8 mouse cellular contexts compared by ENCODE assay signal in genomic region chr15:97825941-97826587, GRCm38 (mm10). TPM values are rescaled to one million over a fixed set of nuclear protein-coding genes. Genes with fewer than 3 reads are reported as not detected.
DNase-seq lines count a peak whose midpoint lies in the region; ATAC-seq and TF ChIP-seq lines count a peak whose summit lies in the region.

No protein-coding gene starts in this region.

- H3K4me3 ChIP-seq in heart, postnatal 0 days (ENCODE audit: low read depth, low read length), result peak overlapping the region; percentile 42; the same call in 1 of the 2 replicates
- H3K4me3 ChIP-seq in MEL (ENCODE audit: control insufficient read depth in 1 of 2, insufficient read depth in 1 of 2, low read depth in 2 of 2, low read length in 2 of 2), result peak overlapping the region; percentile 15 to 38; a peak in 3 of 4 replicates
- H3K4me3 ChIP-seq in hindbrain, embryonic 14.5 days (replicated peaks; ENCODE audit: low read length), result no peak overlapping the region
- no peak overlapping the region for H3K4me3 ChIP-seq in midbrain, embryonic 14.5 days (replicated peaks; ENCODE audit: low read depth, low read length)

- TF ChIP-seq POLR2A in MEL (IDR thresholded peaks at IDR 0.05; ENCODE audit: control insufficient read depth in 1 of 2, insufficient read depth in 1 of 2, low read depth in 1 of 2, low read length in 2 of 2, poor library complexity in 1 of 2), result no peak

- H3K27ac ChIP-seq in heart, postnatal 0 days (ENCODE audit: low read depth), result peak overlapping the region; percentile 81
- H3K27ac ChIP-seq in MEL (ENCODE audit: control insufficient read depth, low read depth, low read length), result peak overlapping the region; percentile 82
- H3K27ac ChIP-seq in hindbrain, embryonic 14.5 days, result no peak overlapping the region
- no peak overlapping the region for H3K27ac ChIP-seq in midbrain, embryonic 14.5 days (replicated peaks; ENCODE audit: low read depth, low read length)

- H3K9ac ChIP-seq in heart, postnatal 0 days (replicated peaks; ENCODE audit: low read depth, low read length), result peak overlapping the region; percentile 45; the same call in 1 of the 2 replicates
- peak overlapping the region; percentile 50 for H3K9ac ChIP-seq in MEL (ENCODE audit: control insufficient read depth, low read depth, low read length, poor library complexity, severe bottlenecking)
- H3K9ac ChIP-seq in hindbrain, embryonic 14.5 days, result peak overlapping the region; percentile 32; the same call in 1 of the 2 replicates
- H3K9ac ChIP-seq in midbrain, embryonic 14.5 days (replicated peaks; ENCODE audit: low read length), result peak overlapping the region; percentile 23; the same call in 1 of the 2 replicates

- H3K79me2 ChIP-seq in MEL (ENCODE audit: control insufficient read depth, insufficient read depth, low read length, poor library complexity), result peaks cover 93% of the 10 kb centered on the region

- TF ChIP-seq CTCF in heart, postnatal 0 days (IDR thresholded peaks at IDR 0.05; ENCODE audit: low read depth), result no peak
- no peak for TF ChIP-seq CTCF in MEL (IDR thresholded peaks at IDR 0.05 in 2 of 3, conservative IDR thresholded peaks at IDR 0.05 in 1 of 3; ENCODE audit: control insufficient read depth in 1 of 3, insufficient read depth in 1 of 3, low read depth in 2 of 3, low read length in 3 of 3, poor library complexity in 1 of 3, severe bottlenecking in 1 of 3)

- DNase-seq in heart, postnatal 0 days (ENCODE audit: low spot score), result no peak
- DNase-seq in heart, adult 9 months (ENCODE audit: low spot score in 2 of 2), result no peak
- DNase-seq in MEL (ENCODE audit: low read depth, low spot score), result peak; percentile 60
- no peak for DNase-seq in hindbrain, embryonic 14.5 days (ENCODE audit: low spot score)
- peak; percentile 40 for DNase-seq in midbrain, embryonic 14.5 days
- DNase-seq in cerebellum, adult 11-12 months, result no peak
- DNase-seq in layer of hippocampus, postnatal 10 days (ENCODE audit: low spot score in 2 of 2), result no peak

- peak overlapping the region; percentile 64 for H3K4me2 ChIP-seq in heart, postnatal 0 days (ENCODE audit: low read depth, low read length)
- H3K4me2 ChIP-seq in hindbrain, embryonic 14.5 days (replicated peaks), result peak overlapping the region; percentile 41
- H3K4me2 ChIP-seq in midbrain, embryonic 14.5 days (ENCODE audit: low read length), result peak overlapping the region; percentile 38

- peaks cover 7% of the 10 kb centered on the region; the same call in 1 of the 2 replicates for H3K36me3 ChIP-seq in heart, postnatal 0 days (replicated peaks; ENCODE audit: control insufficient read depth, insufficient read depth, low read length)
- H3K36me3 ChIP-seq in MEL (ENCODE audit: control insufficient read depth in 1 of 2, insufficient read depth in 2 of 2, low read length in 2 of 2), result peaks cover 56 to 83% of the 10 kb centered on the region in 2 experiments
- 0 out of 2 replicates have a peak, but pooled peaks cover 4% of the 10 kb centered on the region for H3K36me3 ChIP-seq in hindbrain, embryonic 14.5 days (replicated peaks; ENCODE audit: control insufficient read depth, insufficient read depth)
- H3K36me3 ChIP-seq in midbrain, embryonic 14.5 days (ENCODE audit: control insufficient read depth, insufficient read depth, low read length), result 0 out of 2 replicates have a peak, but pooled peaks cover 2% of the 10 kb centered on the region

- H3K9me3 ChIP-seq in heart, postnatal 0 days (replicated peaks; ENCODE audit: control insufficient read depth, low read length), result no peaks in the 10 kb centered on the region
- H3K9me3 ChIP-seq in MEL (replicated peaks; ENCODE audit: insufficient read depth, low read length), result no peaks in the 10 kb centered on the region
- H3K9me3 ChIP-seq in hindbrain, embryonic 14.5 days (ENCODE audit: control insufficient read depth, low read length), result no peaks in the 10 kb centered on the region
- no peaks in the 10 kb centered on the region for H3K9me3 ChIP-seq in midbrain, embryonic 14.5 days (ENCODE audit: control insufficient read depth, low read length)

- no peak for ATAC-seq in heart, postnatal 0 days (ENCODE audit: insufficient read depth, low read depth)
- no peak for ATAC-seq in hindbrain, embryonic 14.5 days (ENCODE audit: low FRiP score)
- no peak for ATAC-seq in midbrain, embryonic 14.5 days (ENCODE audit: low FRiP score, low TSS enrichment)
- ATAC-seq in erythroid progenitor cell, adult 5-6 weeks (replicated peaks; ENCODE audit: low FRiP score, poor library complexity, severe bottlenecking), result no peak

- 55% methylated on average over 12 of the region's 12 CpGs for WGBS in heart, postnatal 0 days
- WGBS in hindbrain, embryonic 14.5 days, result 40% methylated on average over 12 of the region's 12 CpGs
- 39% methylated on average over 12 of the region's 12 CpGs for WGBS in midbrain, embryonic 14.5 days

- TF ChIP-seq RAD21 in MEL (IDR thresholded peaks at IDR 0.05; ENCODE audit: low read depth, low read length), result no peak

- TF ChIP-seq EP300 in heart, postnatal 0 days (IDR thresholded peaks at IDR 0.05; ENCODE audit: low read depth), result no peak
- TF ChIP-seq EP300 in MEL (IDR thresholded peaks at IDR 0.05; ENCODE audit: low read depth in 1 of 2, low read length in 2 of 2), result peak; percentile 72 to 77

- peaks cover 80% of the 10 kb centered on the region for H3K4me1 ChIP-seq in heart, postnatal 0 days (ENCODE audit: control insufficient read depth, insufficient read depth)
- peaks cover 57 to 82% of the 10 kb centered on the region in 2 experiments for H3K4me1 ChIP-seq in MEL (ENCODE audit: control insufficient read depth in 1 of 2, insufficient read depth in 2 of 2, low read length in 2 of 2)
- H3K4me1 ChIP-seq in hindbrain, embryonic 14.5 days (replicated peaks; ENCODE audit: control insufficient read depth, insufficient read depth, low read length), result peaks cover 64% of the 10 kb centered on the region
- peaks cover 65% of the 10 kb centered on the region for H3K4me1 ChIP-seq in midbrain, embryonic 14.5 days (ENCODE audit: control insufficient read depth, insufficient read depth, low read length)

- no peaks in the 10 kb centered on the region for H3K27me3 ChIP-seq in heart, postnatal 0 days (ENCODE audit: control insufficient read depth, insufficient read depth, low read length)
- no peaks in the 10 kb centered on the region for H3K27me3 ChIP-seq in MEL (ENCODE audit: control insufficient read depth in 1 of 2, insufficient read depth in 2 of 2, low read length in 2 of 2)
- H3K27me3 ChIP-seq in hindbrain, embryonic 14.5 days (ENCODE audit: control insufficient read depth, insufficient read depth, low read length), result no peaks in the 10 kb centered on the region
- no peaks in the 10 kb centered on the region for H3K27me3 ChIP-seq in midbrain, embryonic 14.5 days (ENCODE audit: control insufficient read depth, insufficient read depth, low read length)

TF ChIP-seq in MEL, 35 proteins besides CTCF, POLR2A, EP300 and RAD21 (continues in another document):
- TF ChIP-seq MAZ (IDR thresholded peaks at IDR 0.05; ENCODE audit: low read depth, low read length) (peak; percentile 68), SIN3A (IDR thresholded peaks at IDR 0.05; ENCODE audit: low read length) (peak; percentile 69), MEF2A (IDR thresholded peaks at IDR 0.05; ENCODE audit: extremely low read depth, insufficient replicate concordance, low read depth, low read length, poor library complexity, severe bottlenecking) (no peak), NELFE (IDR thresholded peaks at IDR 0.05; ENCODE audit: low read depth, low read length) (no peak), POLR2AphosphoS2 (IDR thresholded peaks at IDR 0.05; ENCODE audit: low read length) (no peak)

RNA-seq across cellular contexts. Expression of gene Hdac7, which starts 18.2 kb away (rescaled TPM):
- total RNA-seq in heart, postnatal 0 days (2014; rRNA removed; ENCODE audit: low replicate concordance), result 34.4 and 36.9 TPM in 2 replicates
- 15.6 TPM in 2 replicates for polyA plus RNA-seq in heart, postnatal 0 days (2015; fragmentation: Nextera tagmentation; extraction: Ambion mirVana)
- 100 and 102 TPM in 2 replicates for total RNA-seq in MEL (2012; rRNA removed)
- 100 to 1,000 TPM in 1 of 2 experiments, not detected in 1; 389 TPM for polyA plus RNA-seq in MEL (2012; ENCODE audit: insufficient read depth in 1 of 2, insufficient read length in 2 of 2, low read depth in 1 of 2, low replicate concordance in 2 of 2, missing spikeins in 1 of 2)
- 23.7 and 28.0 TPM in 2 replicates for polyA plus RNA-seq in hindbrain, embryonic 14.5 days (2014; fragmentation: Nextera tagmentation; extraction: Ambion mirVana)
- polyA plus RNA-seq in midbrain, embryonic 14.5 days (2014; fragmentation: Nextera tagmentation; extraction: Ambion mirVana), result 29.8 and 30.5 TPM in 2 replicates
- total RNA-seq in erythroid progenitor cell, adult 5-6 weeks (2015; ENCODE audit: low replicate concordance), result 15.1 and 26.8 TPM in 2 replicates
- total RNA-seq in erythroid progenitor cell, adult 5-6 weeks (2017; ENCODE audit: low replicate concordance), result 2.4 and 9.8 TPM in 2 replicates
- 10 to 100 TPM; 29.1 to 32.0 TPM for total RNA-seq in layer of hippocampus, postnatal 10 days (2021)

RNA-seq across cellular contexts. Expression of gene Slc48a1, which starts 47.7 kb away (rescaled TPM):
- total RNA-seq in heart, postnatal 0 days (2014; rRNA removed; ENCODE audit: low replicate concordance), result 56.5 and 76.1 TPM in 2 replicates
- 90.9 and 92.1 TPM in 2 replicates for polyA plus RNA-seq in heart, postnatal 0 days (2015; fragmentation: Nextera tagmentation; extraction: Ambion mirVana)
- 116 and 136 TPM in 2 replicates for total RNA-seq in MEL (2012; rRNA removed)
- polyA plus RNA-seq in MEL (2012; ENCODE audit: insufficient read depth in 1 of 2, insufficient read length in 2 of 2, low read depth in 1 of 2, low replicate concordance in 2 of 2, missing spikeins in 1 of 2), result 100 to 1,000 TPM in 1 of 2 experiments, not detected in 1; 299 TPM
- 92.6 and 101 TPM in 2 replicates for polyA plus RNA-seq in hindbrain, embryonic 14.5 days (2014; fragmentation: Nextera tagmentation; extraction: Ambion mirVana)
- polyA plus RNA-seq in midbrain, embryonic 14.5 days (2014; fragmentation: Nextera tagmentation; extraction: Ambion mirVana), result 72.9 and 100 TPM in 2 replicates
- total RNA-seq in erythroid progenitor cell, adult 5-6 weeks (2015; ENCODE audit: low replicate concordance), result 122 and 124 TPM in 2 replicates
- total RNA-seq in erythroid progenitor cell, adult 5-6 weeks (2017; ENCODE audit: low replicate concordance), result 74.2 and 96.2 TPM in 2 replicates
- total RNA-seq in layer of hippocampus, postnatal 10 days (2021), result 100 to 1,000 TPM; 104 to 118 TPM

RNA-seq across cellular contexts. Expression of gene Rapgef3, which starts 58.3 kb away (rescaled TPM):
- 51.6 and 57.8 TPM in 2 replicates for total RNA-seq in heart, postnatal 0 days (2014; rRNA removed; ENCODE audit: low replicate concordance)
- 15.5 and 17.6 TPM in 2 replicates for polyA plus RNA-seq in heart, postnatal 0 days (2015; fragmentation: Nextera tagmentation; extraction: Ambion mirVana)
- total RNA-seq in MEL (2012; rRNA removed), result 4.0 and 7.4 TPM in 2 replicates
- polyA plus RNA-seq in MEL (2012; ENCODE audit: insufficient read depth in 1 of 2, insufficient read length in 2 of 2, low read depth in 1 of 2, low replicate concordance in 2 of 2, missing spikeins in 1 of 2), result 1 to 10 TPM in 1 of 2 experiments, not detected in 1; 6.6 TPM
- polyA plus RNA-seq in hindbrain, embryonic 14.5 days (2014; fragmentation: Nextera tagmentation; extraction: Ambion mirVana), result 7.3 and 9.6 TPM in 2 replicates
- polyA plus RNA-seq in midbrain, embryonic 14.5 days (2014; fragmentation: Nextera tagmentation; extraction: Ambion mirVana), result 7.2 and 8.8 TPM in 2 replicates
- not detected in 2 replicates for total RNA-seq in erythroid progenitor cell, adult 5-6 weeks (2015; ENCODE audit: low replicate concordance)
- 3.9 TPM in 1 of 2 replicates, not detected in the other for total RNA-seq in erythroid progenitor cell, adult 5-6 weeks (2017; ENCODE audit: low replicate concordance)
- total RNA-seq in layer of hippocampus, postnatal 10 days (2021), result 10 to 100 TPM; 37.3 to 43.3 TPM

Comparison
In these comparisons a context has a peak if more than half of its experiments do, and no peak if none do; other contexts are left out.
1. DNase-seq: peak in MEL (single experiment) and midbrain, embryonic 14.5 days (single experiment); none in heart, postnatal 0 days (single experiment), heart, adult 9 months (0 of 2), hindbrain, embryonic 14.5 days (single experiment), cerebellum, adult 11-12 months (single experiment) and layer of hippocampus, postnatal 10 days (0 of 2).
2. H3K27ac ChIP-seq: peak in heart, postnatal 0 days (single experiment) and MEL (single experiment); none in hindbrain, embryonic 14.5 days (single experiment) and midbrain, embryonic 14.5 days (single experiment).
3. H3K4me3 ChIP-seq: peak in heart, postnatal 0 days (single experiment) and MEL (2 of 2); none in hindbrain, embryonic 14.5 days (single experiment) and midbrain, embryonic 14.5 days (single experiment).
4. Peak in every context shown above with its lines, with median percentiles within 50 percentile points of each other: H3K4me2 ChIP-seq and H3K9ac ChIP-seq.